ENCODE assay signal across 19 mouse cellular contexts in genomic region chr6:101054880-101055279, GRCm38 (mm10).
"Had no signal": no experiment of that assay in that cellular context is flagged by ENCODE, and none has a peak within 500 bp of the region (broad histone marks: within the 10 kb centered on the region; RNA-seq: fewer than 3 reads in every experiment).

No protein-coding gene starts in this region.

- H3K27me3 ChIP-seq: neural tube, embryonic 13.5 days had no signal

- H3K4me1 ChIP-seq: midbrain, embryonic 10.5 days had no signal

- H3K9ac ChIP-seq: lung, embryonic 14.5 days; midbrain, embryonic 12.5 days; neural tube, embryonic 13.5 days; neural tube, embryonic 15.5 days had no signal

- ATAC-seq: midbrain, embryonic 16.5 days had no signal

- H3K4me2 ChIP-seq: lung, embryonic 14.5 days; midbrain, embryonic 12.5 days; neural tube, embryonic 13.5 days; neural tube, embryonic 15.5 days had no signal

- DNase-seq: lung, adult 18-20 months; lung, embryonic 14.5 days; lung, postnatal 10 days; lung, postnatal 4 days; midbrain, embryonic 14.5 days; retina, postnatal 1 day; right cerebral cortex, adult 18-20 months; right cerebral cortex, postnatal 25 days; right cerebral cortex, postnatal 4 days; spleen, adult 18-20 months; thymus, adult 18-20 months; thymus, postnatal 14 days; thymus, postnatal 4 days had no signal

- H3K36me3 ChIP-seq: midbrain, embryonic 10.5 days; midbrain, embryonic 12.5 days; neural tube, embryonic 13.5 days; neural tube, embryonic 15.5 days had no signal

- H3K27ac ChIP-seq: midbrain, embryonic 10.5 days; midbrain, embryonic 12.5 days; neural tube, embryonic 13.5 days; neural tube, embryonic 15.5 days had no signal

- H3K9me3 ChIP-seq: midbrain, embryonic 10.5 days; midbrain, embryonic 12.5 days; neural tube, embryonic 13.5 days; neural tube, embryonic 15.5 days had no signal

- H3K4me3 ChIP-seq: midbrain, embryonic 10.5 days; midbrain, embryonic 12.5 days; myocyte; neural tube, embryonic 13.5 days; neural tube, embryonic 15.5 days had no signal
